Mouse (Mus musculus): ENCODE data around the gene Eif1.
"Not testable (repeated sequence)": the region's sequence is repeated elsewhere in the genome, so short reads cannot be mapped to it uniquely, and the experiment has no call there.

- TF ChIP-seq GATA1 (IDR thresholded peaks at IDR 0.05; ENCODE audit: borderline replicate concordance, low read length); FLI1 (IDR thresholded peaks at IDR 0.05; ENCODE audit: low read length): not testable (repeated sequence)
These were observed 2.0 kb downstream of the Eif1 start for GRCm38 (mm10) chr11:100321479-100322305.
